Mouse (Mus musculus) frontal cortex, postnatal 25 days (tissue): ENCODE measurements around the gene Wdr47.
"Not testable (repeated sequence)": the region's sequence is repeated elsewhere in the genome, so short reads cannot be mapped to it uniquely, and the experiment has no call there.

Experiments
- DNase-seq, 2 experiments: peaks; one replicate each; pipeline ENCODE4 v3.0.0; 2022; ENCODE audit warnings: low spot score in 2 of 2

Gene Wdr47

DNA sequence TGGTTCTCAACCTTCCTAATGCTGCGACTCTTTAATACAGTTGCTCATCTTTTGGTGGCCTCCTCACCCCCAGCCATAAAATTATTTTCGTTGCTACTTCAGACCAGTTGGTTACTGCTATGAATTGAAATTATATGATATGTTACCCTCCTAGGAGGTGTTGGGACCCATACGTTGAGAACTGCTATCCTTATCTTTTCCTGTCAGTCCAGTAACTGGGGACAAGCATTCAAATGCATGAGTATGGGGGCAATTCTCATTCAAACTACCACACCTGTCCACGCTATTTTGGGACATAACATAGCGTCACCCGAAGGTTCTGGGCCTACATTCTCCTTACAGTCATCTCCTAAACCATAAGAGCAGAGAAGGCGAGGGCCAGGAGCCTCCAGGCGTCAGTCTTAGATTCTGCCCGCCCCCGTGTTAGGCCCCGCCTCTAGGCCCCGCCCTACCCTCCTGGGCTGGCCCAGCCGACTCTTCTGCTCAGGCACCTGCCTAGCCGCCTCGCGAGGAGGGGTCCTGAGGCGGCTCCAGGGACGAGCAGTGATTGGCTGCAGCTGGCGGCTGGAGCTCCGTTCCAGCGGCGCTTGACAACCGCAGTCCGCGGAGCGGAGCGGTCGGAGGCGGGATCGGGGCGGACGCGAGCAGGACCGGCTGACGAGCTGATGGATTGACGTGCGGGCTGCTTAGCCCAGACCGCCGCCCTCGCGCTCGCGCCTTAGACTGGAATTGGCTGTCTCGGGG lies at the start of gene Wdr47:
Gene Wdr47 (plus strand): TSS at position 494 of the 744 bp plus-strand sequence.
- peak; percentile 86 to 92 for DNase-seq

DNA sequence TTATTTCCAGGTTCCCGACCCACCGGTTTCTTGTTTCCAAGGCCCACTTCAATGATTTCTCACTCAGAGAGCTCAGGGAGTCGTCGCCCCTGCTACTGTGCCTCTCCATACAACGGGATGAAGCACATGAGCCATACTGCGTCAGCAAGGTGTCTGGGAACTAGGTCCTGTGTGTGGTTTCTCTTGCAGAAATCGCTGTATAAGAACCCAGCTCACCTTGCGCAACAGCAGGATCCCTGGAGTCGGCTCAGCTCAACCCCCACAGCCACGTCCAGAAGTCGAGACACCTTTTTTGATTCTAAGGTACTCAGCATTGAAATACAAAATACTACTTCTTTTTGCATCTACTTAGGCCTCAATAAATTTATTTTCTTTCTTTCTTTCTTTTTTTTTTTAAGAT lies 48.8 kb upstream of the Wdr47 start:
- no peak for DNase-seq

DNA sequence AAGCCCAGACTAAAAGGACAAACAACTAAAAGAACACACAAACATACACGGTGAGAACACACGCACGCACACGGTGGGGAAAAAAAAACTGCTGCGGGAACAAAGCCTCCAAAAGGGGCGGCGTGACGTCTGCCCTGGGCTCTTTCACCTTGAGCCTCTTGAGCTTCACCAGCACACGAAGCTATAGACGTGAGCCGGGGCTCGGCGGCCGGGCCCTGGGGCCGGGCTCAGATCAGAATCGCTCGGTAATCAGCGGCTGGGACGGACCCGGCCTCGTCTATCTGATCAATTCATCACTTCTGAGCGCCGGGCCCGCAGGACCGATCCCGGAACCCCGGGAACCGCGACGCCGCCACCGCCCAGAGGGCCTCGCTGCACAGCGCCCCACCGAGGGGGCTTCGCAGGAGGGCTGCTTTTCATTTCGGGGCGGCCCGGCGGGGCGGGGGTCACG lies 36.9 kb upstream of the Wdr47 start:
- DNase-seq, result peak in 1 of 2 experiments; percentile 19

DNA sequence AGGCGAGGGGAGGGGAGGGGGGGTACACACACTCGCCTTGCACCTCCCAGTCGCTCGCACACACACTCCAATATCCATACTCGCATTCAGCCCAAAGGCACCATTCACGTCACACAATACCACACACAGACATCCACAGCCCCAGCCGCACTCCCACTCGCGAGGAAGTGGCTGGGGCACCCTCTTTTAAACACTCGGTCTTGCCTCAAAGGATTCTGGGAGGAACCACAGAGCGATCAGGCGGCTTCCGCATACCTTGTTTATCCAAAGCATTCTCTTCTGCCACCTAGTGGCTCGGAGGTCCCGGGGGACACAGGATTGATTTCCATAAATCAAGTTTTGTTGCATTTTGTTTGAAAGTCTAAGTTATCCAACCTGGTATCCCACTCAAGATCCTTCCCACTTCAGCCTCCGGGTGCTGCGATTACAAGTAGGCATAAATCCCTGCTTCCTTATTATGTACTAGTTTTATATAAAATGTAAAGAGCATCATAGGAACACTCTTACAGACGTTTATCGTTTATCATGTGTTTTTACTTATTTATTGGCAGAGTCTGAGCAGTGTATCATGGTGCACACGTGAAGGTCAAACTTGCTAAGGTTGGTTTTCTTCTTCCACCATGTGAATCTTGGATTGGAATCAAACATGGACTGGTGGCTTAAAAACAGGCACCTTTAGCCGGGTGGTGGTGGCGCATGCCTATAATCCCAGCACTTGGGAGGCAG lies 36.3 kb upstream of the Wdr47 start:
- peak; percentile 90 to 95 for DNase-seq

DNA sequence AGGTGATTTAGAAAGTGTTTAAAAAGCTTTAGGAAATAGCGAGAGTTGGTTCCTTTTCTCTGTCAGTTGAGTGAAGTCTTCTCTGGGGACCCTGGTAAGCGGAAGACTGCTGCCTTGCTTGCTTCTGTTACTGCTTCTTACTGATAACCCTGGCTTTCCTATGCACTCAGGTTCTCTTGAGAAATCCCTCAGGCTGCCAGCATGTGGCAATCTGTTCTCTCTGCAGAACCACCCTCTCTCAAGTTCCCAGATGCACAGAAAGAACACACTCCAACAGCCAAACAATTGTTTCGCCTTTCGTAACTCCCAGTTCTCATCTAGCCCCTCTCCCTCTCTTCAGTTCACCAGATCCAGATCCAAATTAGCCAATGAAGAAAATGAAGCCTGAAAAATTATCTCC lies 33.2 kb upstream of the Wdr47 start:
- DNase-seq, result no peak

DNA sequence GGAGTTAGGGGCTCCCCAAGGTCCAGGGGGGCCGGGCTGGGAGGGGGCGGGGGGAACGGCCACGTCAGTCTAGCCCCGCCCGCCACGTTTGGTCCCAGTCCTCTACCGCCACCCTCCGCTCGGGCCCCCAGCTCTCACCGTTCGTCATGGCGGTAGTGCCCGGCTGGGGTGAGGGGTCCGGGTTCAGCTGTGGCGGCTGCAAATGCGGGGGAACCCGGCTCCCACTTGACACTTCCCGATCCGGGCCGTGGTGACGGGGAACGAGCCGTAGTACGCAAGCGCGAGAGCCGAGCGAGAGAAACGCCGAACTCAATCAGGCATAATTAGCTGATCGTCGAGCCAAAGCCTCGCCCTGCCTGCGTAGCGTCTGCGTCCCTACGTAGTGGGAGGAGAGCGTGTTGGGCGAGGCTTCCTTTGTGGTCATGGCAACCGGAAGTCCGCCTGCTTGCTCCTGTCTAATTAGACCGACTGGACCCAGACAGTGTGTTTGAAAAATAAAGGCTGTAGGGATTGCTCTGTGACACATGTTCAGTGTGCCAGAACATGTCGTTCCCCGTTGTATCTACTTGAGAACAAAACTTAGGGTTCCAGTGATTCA lies 28.8 kb upstream of the Wdr47 start, which contains the start of gene Tmem167b:
Gene Tmem167b (minus strand): TSS at position 334 of the 598 bp plus-strand sequence.
- peak; percentile 97 for DNase-seq

DNA sequence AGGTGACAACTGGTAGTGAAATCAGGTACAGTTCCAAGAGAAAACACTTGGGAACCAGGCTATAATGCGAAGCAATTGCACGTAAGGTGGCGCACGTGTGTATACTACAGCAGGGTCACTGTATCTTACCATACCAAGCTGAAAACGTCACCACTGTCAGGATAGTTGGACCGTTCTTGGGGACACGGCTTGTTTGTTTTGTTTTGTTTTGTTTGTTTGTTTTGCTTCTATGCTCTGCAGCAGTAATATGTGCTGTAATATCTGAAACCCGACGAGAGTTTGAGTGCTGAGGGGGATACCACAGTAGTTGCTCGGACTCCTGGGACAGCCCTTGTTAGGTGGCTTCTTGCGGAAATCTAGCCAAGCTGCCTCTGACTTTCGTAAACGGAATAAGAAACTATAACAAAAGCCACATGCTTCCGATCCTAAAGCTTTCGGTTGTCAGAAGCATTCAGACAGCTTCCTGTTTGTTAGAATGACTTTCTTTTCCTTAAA lies 28.3 kb upstream of the Wdr47 start:
- DNase-seq, result no peak

DNA sequence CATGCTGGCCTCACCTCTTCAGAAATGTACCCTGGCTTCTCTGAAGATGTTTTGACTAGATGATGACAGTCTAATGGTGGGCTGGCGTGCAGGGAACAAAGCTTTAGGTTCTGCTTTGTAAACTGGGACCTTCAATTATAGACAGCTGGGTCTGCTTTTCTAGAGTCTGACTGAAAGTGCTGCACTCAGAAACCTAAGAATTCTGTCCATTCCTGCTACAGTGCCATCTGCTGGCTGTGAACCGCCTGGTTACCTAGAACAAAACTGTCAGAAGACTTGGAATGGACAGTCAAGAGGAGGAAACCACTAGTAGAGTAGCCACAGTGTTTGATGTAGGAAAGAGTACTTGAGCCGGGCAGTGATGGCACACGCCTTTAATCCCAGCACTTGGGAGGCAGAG lies 27.8 kb upstream of the Wdr47 start:
- DNase-seq, result peak; percentile 71 to 72

DNA sequence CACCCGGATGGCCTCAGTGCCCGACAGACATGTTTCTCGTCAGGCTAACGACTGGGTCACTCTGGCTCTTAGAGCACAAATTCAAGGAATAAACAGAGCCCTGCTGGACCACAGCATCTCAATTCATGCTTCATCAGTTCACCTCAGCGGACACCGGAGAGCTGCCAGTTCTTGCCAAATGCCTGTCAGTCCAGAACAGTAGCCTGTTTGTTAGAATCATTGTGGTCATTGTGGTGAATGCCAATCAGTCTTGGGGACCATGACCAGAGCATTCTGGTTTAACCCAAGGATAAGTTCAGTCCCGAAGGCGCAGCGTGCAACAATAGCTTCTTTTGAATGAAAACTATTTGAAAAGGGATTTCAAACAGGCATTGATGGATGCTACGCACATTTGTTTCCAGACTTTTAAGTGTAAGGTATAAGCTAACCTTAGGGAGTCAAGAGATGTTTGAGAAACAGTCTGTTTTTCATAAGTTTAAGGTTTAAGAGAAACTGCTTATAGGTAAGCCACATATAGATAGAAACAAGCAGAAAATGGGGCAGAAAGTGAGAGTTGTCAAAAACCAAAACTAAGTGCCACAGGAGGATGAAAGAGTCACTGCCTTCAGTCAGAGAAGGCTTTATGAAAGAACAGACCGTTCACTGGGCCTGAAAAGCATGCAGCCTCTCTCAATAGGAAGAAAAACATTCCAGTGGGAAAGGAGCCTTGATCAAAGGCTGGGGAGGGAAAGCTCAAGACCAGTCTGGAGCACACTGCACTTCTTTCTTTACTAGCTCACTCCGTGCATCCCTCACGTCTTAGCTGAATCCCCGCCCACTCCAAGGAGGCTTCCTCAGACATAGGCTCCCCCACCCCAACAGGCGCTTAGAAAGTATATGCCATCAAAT lies 22.8 kb upstream of the Wdr47 start:
- no peak for DNase-seq

DNA sequence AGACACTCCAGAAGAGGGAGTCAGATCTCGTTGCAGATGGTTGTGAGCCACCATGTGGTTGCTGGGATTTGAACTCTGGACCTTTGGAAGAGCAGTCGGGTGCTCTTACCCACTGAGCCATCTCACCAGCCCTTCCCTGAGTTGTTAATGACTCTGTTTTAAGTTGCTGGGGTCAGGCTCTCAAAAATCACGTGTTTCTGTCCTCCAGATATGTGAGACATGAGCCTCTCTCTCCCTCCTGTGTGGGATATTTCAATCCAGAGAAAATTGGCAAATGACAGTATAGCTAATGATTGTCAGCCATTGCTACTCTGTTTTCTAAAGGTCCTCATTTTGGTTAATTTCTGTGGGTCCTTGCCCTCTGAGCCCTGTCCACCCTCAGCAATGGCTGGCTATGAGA lies 21.4 kb upstream of the Wdr47 start:
- not testable (repeated sequence) for DNase-seq

DNA sequence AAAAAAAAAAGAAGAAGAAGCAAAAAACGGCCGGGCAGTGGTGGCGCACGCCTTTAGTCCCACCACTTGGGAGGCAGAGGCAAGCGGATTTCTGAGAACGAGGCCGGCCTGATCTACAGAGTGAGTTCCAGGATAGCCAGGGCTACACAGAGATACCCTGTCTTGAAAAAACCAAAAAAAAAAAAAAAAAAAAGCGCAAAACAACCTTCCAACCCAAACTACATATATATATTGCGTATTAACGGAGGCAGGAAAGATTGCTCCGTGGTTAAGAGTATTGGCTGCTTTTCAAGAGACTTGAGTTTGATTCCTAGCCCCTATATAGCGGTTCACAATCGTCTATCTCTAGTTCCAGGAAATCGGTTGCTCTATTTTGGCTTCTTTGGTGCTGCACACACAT lies 20.3 kb upstream of the Wdr47 start:
- DNase-seq, result no peak

DNA sequence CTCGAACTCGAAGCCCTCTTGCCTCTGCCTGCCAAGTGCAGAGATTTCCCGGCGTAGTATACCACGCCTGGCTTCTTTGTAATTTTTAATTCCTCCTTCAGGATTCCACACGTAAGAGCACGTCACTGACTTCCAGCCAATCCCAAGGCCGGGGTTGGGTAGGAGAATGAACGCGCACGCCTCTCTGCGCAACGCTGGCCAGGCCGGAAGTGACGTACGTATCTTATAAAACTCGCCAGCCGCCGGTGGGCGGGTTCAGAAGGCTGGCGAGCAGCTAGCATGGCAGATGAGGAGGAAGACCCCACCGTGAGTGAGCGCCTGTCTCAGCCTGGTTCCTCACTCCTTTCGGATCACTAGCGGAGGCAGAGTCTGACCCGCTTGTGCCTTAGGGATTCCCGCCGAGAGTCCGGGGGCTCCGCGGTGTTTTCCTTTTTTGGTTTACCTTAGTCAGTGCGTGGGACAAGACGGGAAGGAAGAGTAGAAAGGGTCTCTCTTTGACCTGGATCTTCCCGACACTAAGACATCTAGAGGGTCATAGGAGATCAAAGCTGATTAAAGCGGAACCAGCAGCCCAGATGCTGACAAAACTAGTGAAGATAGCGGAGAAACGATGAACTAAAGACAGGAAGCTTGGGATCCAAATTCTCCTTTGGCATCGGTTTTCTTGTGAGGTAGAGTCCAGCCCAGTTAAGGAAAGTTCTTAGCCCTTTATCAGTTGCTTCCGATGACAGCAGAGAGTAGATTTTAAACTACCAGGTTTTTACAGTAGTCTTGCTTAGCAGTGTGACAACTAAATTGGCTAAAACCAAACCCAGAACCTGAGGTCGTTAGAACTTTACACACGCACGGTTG lies 19.4 kb upstream of the Wdr47 start, which contains the start of gene Taf13:
Gene Taf13 (plus strand): TSS at position 256 of the 852 bp plus-strand sequence.
- DNase-seq, result peak; percentile 96 to 97

DNA sequence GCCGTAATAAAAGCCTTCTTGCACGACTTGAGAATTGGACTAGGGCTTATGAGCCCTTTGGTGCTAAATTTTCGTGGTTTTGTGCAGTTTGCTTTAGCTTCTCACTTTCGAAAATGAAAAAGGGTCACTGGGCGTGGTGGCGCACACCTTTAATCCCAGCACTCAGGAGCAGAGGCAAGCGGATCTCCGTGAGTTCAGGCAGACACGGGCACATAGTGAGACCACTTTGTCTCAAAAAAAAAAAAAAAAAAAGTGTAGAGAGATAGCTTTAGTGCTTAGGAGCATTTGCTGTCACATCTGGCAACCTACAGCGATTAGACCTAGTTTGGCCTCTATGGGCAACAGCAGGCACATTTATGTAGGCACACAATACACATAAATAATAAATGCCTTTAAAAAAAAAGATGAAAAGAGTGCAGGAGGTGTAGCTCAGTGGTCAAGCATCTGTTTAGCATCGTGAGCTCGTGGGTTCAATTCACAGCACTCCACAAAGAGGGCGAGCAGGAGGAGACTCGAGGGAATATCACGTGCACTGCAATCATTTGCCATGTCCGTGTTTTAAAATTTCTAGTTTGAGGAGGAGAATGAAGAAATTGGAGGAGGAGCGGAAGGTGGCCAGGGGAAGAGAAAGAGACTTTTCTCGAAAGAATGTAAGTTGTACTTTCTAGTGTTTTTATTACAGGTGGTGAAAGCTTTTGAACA lies 18.6 kb upstream of the Wdr47 start:
- DNase-seq, result no peak

DNA sequence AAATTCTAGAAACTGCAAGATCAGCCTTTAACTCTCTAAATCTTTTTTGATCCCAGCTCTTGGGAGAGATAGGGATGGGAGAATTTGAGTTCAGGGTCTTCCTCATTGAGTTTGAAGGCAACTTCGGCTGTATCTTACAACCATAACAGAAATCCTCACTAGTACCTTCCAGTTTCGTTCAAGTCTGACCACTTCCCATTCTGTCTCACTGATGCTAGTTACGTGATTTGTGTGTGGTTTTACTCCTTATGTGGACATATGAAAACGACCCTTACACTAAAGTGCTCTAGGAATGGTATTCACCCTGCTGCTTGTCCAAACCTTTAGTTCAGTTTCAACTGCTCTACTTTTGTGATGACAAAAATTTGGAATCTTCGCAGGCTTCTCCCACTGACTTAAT lies 17.1 kb upstream of the Wdr47 start:
- DNase-seq, result no peak

DNA sequence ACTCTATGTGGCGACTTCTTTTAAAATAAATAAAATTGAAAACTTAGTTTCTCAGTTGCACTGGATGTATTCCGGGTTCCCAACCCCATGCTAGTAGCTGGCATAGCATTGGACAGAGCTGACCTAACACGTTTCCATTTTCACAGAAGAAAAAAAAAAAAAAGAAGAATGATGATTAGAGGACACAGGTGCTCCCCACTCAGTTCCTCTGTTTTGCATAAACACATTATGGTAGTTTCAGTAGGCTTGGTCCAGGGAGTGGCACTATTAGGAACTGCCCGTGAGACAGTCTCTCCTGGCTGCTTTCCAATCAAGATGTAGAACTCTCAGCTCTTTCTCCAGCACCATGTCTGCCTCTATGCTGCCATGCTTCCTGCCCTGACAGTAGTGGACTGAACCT lies 6.5 kb upstream of the Wdr47 start:
- no peak for DNase-seq

DNA sequence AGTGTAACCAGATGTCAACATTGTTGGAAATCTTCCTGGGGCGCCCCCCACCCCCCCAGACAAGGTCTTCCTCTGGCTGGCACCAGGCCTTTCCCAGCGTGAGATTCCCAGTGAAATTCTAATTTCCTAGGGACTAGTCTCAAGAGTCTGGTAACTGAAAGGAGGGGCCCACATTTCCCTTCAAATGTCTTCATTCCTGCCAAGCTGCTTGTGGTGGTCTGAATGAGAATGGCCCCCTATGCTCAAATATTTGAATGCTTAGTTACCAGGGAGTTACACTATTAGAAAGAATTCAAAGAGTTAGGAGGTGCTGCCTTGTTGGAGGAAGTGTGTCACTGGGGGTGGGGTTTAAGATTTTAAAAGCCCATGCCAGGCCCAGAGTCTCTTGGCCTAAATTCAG lies 2.6 kb upstream of the Wdr47 start:
- no peak for DNase-seq

DNA sequence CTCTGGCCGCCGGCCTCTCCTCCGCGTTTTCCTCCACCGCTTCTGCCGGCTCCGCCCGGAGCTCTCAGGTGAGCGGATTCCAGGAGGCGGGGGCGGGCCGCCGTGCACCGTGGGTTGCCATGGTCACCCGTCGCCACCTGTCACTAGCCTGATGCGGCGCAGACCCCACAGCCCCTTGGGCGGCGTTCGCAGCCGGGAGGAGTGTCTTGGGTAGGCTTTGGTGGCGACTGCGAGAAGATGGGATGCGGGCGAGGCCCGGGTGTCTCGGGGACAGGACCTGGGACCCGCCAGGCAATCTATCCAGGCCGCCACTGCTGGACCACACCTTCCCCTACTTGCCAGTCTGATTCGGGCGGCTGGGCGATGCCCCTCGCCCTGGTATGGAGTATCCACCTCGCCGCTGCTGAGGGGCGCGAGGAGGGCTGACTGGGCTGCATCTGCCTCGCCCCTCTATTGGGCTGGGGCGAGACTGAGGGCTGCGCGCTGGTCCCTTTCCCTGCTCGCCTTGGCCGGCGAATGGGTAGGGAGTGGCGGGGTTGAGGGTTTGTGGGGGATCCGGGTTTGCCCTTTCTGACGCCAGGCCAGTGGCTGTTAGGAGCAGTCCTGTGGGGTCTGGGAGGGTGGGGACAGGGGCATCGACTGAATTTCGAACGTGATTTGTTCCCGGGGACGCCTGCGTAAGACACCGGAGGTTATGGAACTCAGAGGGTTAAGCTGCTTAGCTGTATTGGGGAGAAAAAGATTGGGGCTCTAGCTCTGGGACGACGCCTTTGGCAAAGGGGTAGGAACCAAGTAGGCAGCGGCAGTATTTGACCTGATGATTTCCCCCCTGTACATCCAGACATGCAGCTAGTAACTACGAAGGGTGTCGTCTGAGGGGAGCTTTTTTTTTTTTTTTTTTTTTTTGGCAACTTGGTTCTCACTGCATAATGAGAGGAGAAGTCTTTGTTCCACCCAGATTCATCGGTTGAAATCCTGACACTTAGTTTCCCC lies 747 bp downstream of the Wdr47 start:
- DNase-seq, result no peak

DNA sequence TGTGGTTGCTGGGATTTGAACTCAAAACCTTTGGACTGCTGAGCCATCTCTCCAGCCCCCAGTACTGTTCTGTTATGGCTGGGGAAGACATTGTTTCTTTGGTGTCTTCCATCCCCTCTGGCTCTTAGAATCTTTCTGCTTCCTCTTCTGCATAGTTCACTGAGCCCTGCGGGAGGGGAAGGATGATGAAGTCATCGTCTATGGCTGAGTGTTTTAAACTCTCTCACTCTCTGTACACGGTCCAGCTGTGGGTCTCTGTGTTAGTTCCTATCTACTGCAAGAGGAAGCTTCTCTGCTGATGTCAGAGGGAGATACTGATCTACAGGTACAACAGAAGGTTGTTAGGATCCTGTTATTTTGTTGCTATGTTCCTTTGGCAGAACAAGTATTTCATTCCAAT lies 17.8 kb downstream of the Wdr47 start:
- no peak for DNase-seq

DNA sequence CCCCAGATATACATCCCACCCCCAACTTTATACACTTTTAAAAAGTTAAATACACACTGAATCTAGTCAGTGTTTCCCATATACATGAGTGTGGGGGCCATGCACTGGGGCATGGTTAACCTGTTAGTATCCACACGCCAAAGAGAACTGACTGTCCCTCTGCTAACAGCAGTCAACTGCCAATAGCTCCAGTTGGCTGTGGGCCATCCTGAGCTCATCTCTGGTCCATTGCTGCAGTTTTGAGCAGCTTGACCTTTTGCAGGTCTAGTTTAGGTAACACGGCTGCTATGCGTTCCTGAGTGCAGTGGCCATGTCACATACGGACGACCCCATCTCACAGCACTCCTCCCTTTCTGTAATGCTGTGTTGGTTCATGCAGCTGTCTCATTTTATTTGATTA lies 43.7 kb downstream of the Wdr47 start:
- DNase-seq, result no peak
